Mouse (Mus musculus): ENCODE results near the gene Pawr. TPM values are rescaled to one million over a fixed set of nuclear protein-coding genes. Genes with fewer than 3 reads are reported as not detected.
A peak's percentile ranks its signal among the peaks of the same experiment; 100 is the strongest.
"Not testable (repeated sequence)": the region's sequence is repeated elsewhere in the genome, so short reads cannot be mapped to it uniquely, and the experiment has no call there.

Pawr gene
- polyA plus RNA-seq, 1 experiment from 2014 or later: 5.6 TPM

DNA sequence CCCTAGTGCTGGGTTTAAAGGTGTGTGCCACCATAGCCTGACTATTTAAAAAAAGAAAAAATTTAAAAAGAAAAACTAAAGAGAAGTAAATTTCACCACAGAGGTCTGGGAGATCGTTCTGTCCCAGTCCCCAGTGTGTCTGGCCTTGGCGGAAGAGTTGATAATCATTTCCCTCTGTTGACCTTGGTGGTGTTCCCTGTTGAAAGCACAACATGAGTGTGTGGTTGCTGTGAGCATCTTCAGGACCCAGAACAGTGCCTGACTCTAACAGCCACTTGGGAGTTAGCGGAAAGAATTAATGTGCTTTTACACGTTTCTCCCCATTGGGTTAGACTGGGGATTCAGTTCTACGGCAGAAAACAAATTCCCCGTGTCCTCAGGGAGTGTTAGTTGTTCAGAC lies 77.1 kb downstream of the Pawr start:
- Histone ChIP-seq H3K27me3 (no peaks in the 10 kb centered on the region), H3K36me3 (no peaks in the 10 kb centered on the region), H3K27ac (no peak overlapping the region), H3K9ac (replicated peaks) (no peak overlapping the region), H3K4me1 (replicated peaks) (peaks cover 17% of the 10 kb centered on the region), H3K4me3 (replicated peaks) (no peak overlapping the region), H3K9me3 (no peaks in the 10 kb centered on the region), H3K4me2 (no peak overlapping the region)
- 75% methylated on average over 6 of the region's 6 CpGs for WGBS
- ATAC-seq (ENCODE audit: insufficient number of reproducible peaks, insufficient read depth, low FRiP score, low TSS enrichment, low read depth): no peak

DNA sequence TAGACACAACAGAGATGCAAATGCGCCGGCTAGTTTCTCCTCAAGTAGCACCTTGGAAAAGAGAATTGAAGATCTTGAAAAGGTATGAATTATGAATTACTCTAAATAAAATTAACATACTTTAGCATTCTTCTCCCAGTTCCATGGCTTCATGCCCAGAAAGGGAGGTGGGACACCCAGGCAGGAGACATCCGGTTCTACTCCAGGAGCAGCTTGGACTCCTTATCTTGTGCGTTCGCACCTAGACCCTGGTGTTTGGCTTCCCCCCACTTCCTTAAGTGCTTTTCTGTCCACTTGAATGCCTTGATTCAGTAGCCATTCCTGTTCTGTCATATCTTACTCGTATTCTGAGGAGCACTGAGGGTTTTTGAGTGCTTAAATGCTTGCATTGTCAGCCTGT lies 77.6 kb downstream of the Pawr start:
- Histone ChIP-seq H3K27me3 (no peaks in the 10 kb centered on the region), H3K27ac (no peak overlapping the region), H3K4me3 (replicated peaks) (no peak overlapping the region), H3K36me3 (no peaks in the 10 kb centered on the region), H3K4me2 (no peak overlapping the region), H3K9me3 (no peaks in the 10 kb centered on the region), H3K9ac (replicated peaks) (no peak overlapping the region), H3K4me1 (replicated peaks) (peaks cover 15% of the 10 kb centered on the region)
- 91% methylated on average over 6 of the region's 6 CpGs for WGBS
- no peak for ATAC-seq (ENCODE audit: insufficient number of reproducible peaks, insufficient read depth, low FRiP score, low TSS enrichment, low read depth)

DNA sequence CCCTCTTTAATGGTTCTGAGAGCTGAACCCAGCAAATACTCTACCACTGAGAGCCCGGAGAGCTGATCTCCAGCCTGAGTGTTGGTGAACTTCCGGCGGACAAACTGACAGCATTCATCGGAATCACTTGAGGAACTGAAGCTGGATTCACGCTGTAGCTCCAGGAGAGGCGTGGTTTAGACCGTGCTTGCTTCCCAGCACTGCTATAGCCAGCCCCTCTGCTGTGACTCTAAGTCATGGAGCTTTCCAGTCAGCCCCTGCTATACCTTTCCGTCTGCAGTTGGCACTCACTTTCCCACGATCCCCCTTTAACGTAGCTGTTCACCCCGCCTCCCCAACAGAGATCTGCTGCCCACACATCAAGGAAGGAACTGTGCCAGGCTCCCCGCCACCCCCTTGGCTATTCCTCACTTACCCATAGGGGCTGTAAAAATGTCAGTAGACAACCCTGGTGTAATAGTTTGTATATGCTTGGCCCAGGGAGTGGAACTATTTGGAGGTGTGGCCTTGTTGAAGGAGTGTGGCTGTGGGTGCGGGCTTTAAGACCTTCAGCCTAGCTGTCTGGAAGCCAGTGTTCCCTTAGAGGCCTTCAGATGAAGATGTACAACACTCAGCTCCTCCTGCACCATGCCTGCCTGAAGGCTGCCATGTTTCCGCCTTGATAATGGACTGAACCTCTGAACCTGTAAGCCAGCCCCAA lies 83.2 kb downstream of the Pawr start:
- no peak overlapping the region for H3K9ac ChIP-seq (replicated peaks)
- 84% methylated on average over 14 of the region's 14 CpGs for WGBS
- no peaks in the 10 kb centered on the region for H3K27me3 ChIP-seq
- no peak overlapping the region for H3K4me3 ChIP-seq (replicated peaks)
- no peaks in the 10 kb centered on the region for H3K36me3 ChIP-seq
- no peaks in the 10 kb centered on the region for H3K4me1 ChIP-seq (replicated peaks)
- H3K9me3 ChIP-seq: no peaks in the 10 kb centered on the region
- ATAC-seq (ENCODE audit: insufficient number of reproducible peaks, insufficient read depth, low FRiP score, low TSS enrichment, low read depth): no peak
- no peak overlapping the region for H3K4me2 ChIP-seq
- no peak overlapping the region for H3K27ac ChIP-seq

DNA sequence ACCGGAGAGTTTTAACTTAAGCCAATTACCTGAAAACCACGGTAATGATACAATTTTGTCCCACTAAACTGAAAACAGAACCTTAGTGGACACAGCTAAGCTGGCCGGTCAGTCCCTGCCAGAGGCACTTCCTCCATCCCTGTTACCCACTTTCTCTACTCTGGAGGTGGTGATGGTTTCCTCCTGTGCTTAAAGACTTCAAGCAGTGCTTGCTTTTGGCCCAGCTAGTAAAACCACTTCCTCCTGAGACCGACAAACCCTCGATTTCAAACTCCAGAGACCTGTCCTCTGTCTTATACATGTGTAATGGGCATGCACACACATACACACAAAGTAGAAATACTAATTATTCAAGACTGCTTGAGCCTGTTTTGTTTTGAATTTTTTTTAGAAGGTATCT lies 85.5 kb downstream of the Pawr start:
- H3K9me3 ChIP-seq: 0 out of 2 replicates have a peak, but pooled peaks cover under 1% of the 10 kb centered on the region
- H3K27me3 ChIP-seq: no peaks in the 10 kb centered on the region
- H3K27ac ChIP-seq: no peak overlapping the region
- no peaks in the 10 kb centered on the region for H3K4me1 ChIP-seq (replicated peaks)
- H3K4me2 ChIP-seq: no peak overlapping the region
- no peak overlapping the region for H3K4me3 ChIP-seq (replicated peaks)
- no peaks in the 10 kb centered on the region for H3K36me3 ChIP-seq
- 48% methylated on average over 5 of the region's 5 CpGs for WGBS
- H3K9ac ChIP-seq (replicated peaks): no peak overlapping the region
- ATAC-seq (ENCODE audit: insufficient number of reproducible peaks, insufficient read depth, low FRiP score, low TSS enrichment, low read depth): no peak

DNA sequence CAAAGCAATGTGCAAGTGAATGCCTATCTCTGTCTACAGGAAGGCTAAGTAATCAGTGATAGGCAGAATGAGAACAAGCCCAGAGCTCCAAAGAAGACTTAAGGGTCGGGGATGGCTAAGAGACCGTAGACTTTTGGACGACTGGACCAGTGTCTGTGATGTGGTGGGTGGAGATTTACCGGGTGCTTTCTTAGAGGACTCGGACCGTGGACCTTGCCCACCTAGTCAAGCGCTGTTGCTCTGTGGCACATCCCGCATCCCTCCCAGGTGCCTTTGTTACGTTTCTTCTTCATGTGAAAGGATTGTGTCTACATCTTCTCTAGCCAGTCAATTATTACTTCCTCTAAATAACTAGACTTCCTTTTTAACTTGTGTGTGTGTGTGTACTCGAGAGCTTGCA lies 98.6 kb downstream of the Pawr start:
- H3K9me3 ChIP-seq: no peaks in the 10 kb centered on the region
- H3K27me3 ChIP-seq: no peaks in the 10 kb centered on the region
- ATAC-seq (ENCODE audit: insufficient number of reproducible peaks, insufficient read depth, low FRiP score, low TSS enrichment, low read depth): no peak
- H3K4me3 ChIP-seq (replicated peaks): no peak overlapping the region
- H3K4me2 ChIP-seq: no peak overlapping the region
- peaks cover 17% of the 10 kb centered on the region; the same call in 1 of the 2 replicates for H3K4me1 ChIP-seq (replicated peaks)
- no peaks in the 10 kb centered on the region for H3K36me3 ChIP-seq
- H3K9ac ChIP-seq (replicated peaks): no peak overlapping the region
- no peak overlapping the region for H3K27ac ChIP-seq
- WGBS: 92% methylated on average over 10 of the region's 10 CpGs

DNA sequence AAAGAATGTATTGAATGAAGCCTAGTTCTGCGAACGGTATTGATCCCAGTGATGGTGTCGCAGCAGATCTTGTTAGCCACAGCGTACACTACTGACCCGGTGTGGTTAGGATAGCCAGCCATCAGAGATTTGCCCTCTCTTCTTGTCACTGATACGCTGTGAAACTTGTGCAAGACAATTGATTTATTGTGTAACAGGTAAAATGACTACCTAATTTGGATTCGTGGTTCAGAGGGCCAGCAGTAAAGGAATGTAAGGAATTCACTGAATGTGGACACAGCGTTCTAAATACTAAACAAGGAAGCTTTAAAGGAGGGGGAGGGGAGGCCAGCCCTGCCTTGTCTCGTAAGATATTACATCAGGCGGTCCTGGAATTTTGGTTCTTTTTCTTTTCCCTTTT lies 100.3 kb downstream of the Pawr start:
- Histone ChIP-seq H3K9me3 (no peaks in the 10 kb centered on the region), H3K4me2 (no peak overlapping the region), H3K4me1 (replicated peaks) (peaks cover 20% of the 10 kb centered on the region), H3K27me3 (no peaks in the 10 kb centered on the region), H3K36me3 (no peaks in the 10 kb centered on the region), H3K27ac (no peak overlapping the region), H3K9ac (replicated peaks) (no peak overlapping the region), H3K4me3 (replicated peaks) (no peak overlapping the region)
- WGBS: 40% methylated on average over 10 of the region's 10 CpGs
- ATAC-seq (ENCODE audit: insufficient number of reproducible peaks, insufficient read depth, low FRiP score, low TSS enrichment, low read depth): no peak

DNA sequence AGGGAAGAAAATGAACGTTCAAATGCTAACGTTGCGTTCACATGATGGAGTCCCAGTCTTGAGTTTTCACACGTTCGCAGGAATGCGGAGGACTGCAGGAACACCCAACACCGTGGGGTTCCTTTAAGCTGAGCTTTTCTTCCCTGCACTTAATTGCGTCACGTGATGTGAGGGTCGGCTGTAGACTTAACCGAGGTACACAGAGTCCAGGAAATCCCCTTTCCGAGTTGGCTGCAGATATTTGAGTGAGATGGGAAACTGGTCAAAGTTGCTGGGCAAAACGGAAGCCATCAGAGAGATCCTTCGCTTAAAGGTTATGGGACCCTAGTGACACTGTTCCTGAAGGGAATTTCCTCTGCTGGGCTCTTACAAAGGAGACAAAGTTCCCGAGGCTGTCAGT lies 102.1 kb downstream of the Pawr start:
- peak; percentile 79 for ATAC-seq (ENCODE audit: insufficient number of reproducible peaks, insufficient read depth, low FRiP score, low TSS enrichment, low read depth)
- Histone ChIP-seq H3K27ac (no peak overlapping the region), H3K4me3 (replicated peaks) (peak overlapping the region; percentile 10; the same call in 1 of the 2 replicates), H3K4me1 (replicated peaks) (peaks cover 17% of the 10 kb centered on the region), H3K9me3 (no peaks in the 10 kb centered on the region), H3K36me3 (no peaks in the 10 kb centered on the region), H3K9ac (replicated peaks) (no peak overlapping the region), H3K4me2 (peak overlapping the region; percentile 36), H3K27me3 (no peaks in the 10 kb centered on the region)
- WGBS: 12% methylated on average over 15 of the region's 15 CpGs

DNA sequence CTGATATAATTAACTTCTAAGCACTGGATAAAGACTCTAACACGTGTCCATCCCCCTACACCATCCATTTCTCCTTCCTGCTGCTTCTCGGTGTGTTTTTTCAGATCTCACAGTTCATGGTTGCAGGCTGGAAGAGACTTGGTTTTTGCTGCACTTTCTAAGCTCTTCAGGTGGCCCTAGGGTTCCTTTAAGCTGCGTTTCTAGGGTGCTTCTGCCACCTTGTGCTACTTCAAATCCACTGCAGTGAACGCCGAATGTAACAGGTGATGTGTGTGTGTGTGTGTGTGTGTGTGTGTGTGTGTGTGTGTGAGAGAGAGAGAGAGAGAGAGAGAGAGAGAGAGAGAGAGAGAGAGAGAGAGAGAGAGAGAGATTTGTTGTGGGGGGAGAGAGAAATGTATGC lies 103.7 kb downstream of the Pawr start:
- H3K9me3 ChIP-seq: no peaks in the 10 kb centered on the region
- ATAC-seq (ENCODE audit: insufficient number of reproducible peaks, insufficient read depth, low FRiP score, low TSS enrichment, low read depth): no peak
- no peaks in the 10 kb centered on the region for H3K27me3 ChIP-seq
- H3K27ac ChIP-seq: no peak overlapping the region
- H3K4me3 ChIP-seq (replicated peaks): no peak overlapping the region
- no peak overlapping the region for H3K9ac ChIP-seq (replicated peaks)
- peaks cover 17% of the 10 kb centered on the region for H3K4me1 ChIP-seq (replicated peaks)
- WGBS: 29% methylated on average over 5 of the region's 5 CpGs
- no peak overlapping the region for H3K4me2 ChIP-seq
- no peaks in the 10 kb centered on the region for H3K36me3 ChIP-seq

DNA sequence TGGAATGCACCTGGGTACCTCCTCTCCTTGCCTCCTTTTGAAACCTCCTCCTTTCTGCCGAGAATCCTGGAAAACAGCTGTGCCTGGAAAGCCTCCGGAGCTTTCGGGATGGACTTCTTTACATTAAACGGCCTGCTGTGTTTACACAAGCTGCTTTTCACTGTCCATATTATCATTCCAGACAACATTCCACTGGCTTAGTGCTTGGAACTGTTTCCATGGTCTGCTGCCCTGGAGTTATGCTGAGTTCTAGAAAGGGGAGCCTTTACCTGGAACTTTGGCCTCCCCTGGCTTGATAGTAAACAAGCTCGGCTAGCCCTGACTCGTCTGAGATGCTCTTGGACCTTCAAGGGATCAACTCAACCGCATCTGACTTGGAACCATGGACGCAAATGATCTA lies 104.4 kb downstream of the Pawr start:
- 35% methylated on average over 8 of the region's 8 CpGs for WGBS
- Histone ChIP-seq H3K36me3 (no peaks in the 10 kb centered on the region), H3K4me1 (replicated peaks) (peaks cover 17% of the 10 kb centered on the region), H3K9me3 (no peaks in the 10 kb centered on the region), H3K9ac (replicated peaks) (no peak overlapping the region), H3K4me3 (replicated peaks) (no peak overlapping the region), H3K4me2 (no peak overlapping the region), H3K27me3 (no peaks in the 10 kb centered on the region), H3K27ac (no peak overlapping the region)
- no peak for ATAC-seq (ENCODE audit: insufficient number of reproducible peaks, insufficient read depth, low FRiP score, low TSS enrichment, low read depth)

DNA sequence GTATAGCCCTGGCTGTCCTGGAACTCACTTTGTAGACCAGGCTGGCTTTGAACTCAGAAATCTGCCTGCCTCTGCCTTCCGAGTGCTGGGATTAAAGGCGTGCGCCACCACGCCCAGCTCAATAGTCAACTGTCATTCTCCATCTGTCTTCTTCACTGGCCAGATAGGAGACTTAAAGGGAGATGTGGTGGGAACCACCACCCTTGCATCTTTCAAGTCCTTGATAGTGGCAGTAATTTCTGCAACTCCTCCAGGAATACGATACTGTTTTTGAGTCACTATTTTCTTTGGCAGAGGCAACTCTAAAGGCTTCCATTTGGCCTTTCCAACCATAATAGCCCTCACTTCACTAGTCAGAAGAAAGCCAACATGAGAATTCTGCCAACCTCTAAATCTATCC lies 108.3 kb downstream of the Pawr start:
- 90% methylated on average over 5 of the region's 5 CpGs for WGBS
- not testable (repeated sequence) for H3K27me3 ChIP-seq; H3K36me3 ChIP-seq; H3K4me2 ChIP-seq; H3K27ac ChIP-seq; H3K9ac ChIP-seq (replicated peaks); H3K9me3 ChIP-seq; ATAC-seq (ENCODE audit: insufficient number of reproducible peaks, insufficient read depth, low FRiP score, low TSS enrichment, low read depth); H3K4me1 ChIP-seq (replicated peaks); H3K4me3 ChIP-seq (replicated peaks)

DNA sequence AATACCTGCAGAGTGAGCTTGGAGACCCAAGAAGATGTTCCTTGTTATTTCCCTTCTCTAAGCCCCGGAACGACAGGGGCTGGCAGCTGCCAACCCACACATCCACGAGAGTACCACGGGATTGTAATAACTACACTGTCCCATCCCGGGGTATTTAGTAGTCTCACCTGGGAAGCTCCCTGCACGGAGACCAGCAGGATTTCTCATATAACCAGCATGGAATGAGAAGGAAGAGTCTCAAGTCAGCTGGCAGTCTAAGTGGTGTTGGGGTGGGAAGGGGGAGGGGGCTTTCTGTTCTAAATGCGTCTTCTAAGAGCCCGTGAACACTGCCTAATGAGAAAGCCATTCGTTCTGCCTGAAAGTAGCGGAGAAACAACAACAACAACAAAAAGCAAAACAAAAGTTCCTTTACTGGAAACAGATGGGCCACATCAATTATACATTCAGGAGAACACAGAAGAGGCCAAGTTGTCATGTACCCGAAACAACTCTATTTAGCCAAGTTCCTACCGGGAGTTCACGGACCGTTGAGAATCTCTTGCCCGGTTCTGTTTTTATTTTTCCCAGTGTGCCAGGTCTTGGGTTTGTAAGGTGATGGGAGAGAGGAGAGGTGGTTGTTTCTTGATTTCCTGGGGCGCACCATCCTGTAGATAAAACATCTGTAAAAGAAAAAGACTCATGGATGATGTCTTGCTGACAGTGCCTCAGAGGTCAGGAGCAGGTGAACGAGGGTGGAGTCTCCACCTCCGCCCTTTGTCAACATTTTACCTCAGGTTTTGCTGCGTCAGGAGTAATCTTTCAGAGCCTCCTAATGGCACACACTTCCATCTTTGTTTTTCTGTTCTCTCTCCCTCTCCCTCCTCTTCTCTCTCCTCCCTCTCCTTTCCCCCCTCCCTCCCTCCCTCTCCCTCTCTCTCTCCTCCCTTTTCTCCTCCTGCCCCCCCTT lies 112.3 kb downstream of the Pawr start:
- WGBS: 69% methylated on average over 19 of the region's 19 CpGs
- no peak for ATAC-seq (ENCODE audit: insufficient number of reproducible peaks, insufficient read depth, low FRiP score, low TSS enrichment, low read depth)
- Histone ChIP-seq H3K27ac (no peak overlapping the region), H3K36me3 (no peaks in the 10 kb centered on the region), H3K27me3 (no peaks in the 10 kb centered on the region), H3K4me2 (no peak overlapping the region), H3K4me3 (replicated peaks) (no peak overlapping the region), H3K9me3 (no peaks in the 10 kb centered on the region), H3K9ac (replicated peaks) (no peak overlapping the region), H3K4me1 (replicated peaks) (peaks cover 4% of the 10 kb centered on the region)

Data from limb, embryonic 12.5 days (tissue).